Mouse (Mus musculus): ENCODE results near the gene Cyp24a1. TPM values are rescaled to one million over a fixed set of nuclear protein-coding genes. Genes with fewer than 3 reads are reported as not detected.
A peak's percentile ranks its signal among the peaks of the same experiment; 100 is the strongest.

The Cyp24a1 gene
- polyA plus RNA-seq, 1 experiment: not detected

DNA sequence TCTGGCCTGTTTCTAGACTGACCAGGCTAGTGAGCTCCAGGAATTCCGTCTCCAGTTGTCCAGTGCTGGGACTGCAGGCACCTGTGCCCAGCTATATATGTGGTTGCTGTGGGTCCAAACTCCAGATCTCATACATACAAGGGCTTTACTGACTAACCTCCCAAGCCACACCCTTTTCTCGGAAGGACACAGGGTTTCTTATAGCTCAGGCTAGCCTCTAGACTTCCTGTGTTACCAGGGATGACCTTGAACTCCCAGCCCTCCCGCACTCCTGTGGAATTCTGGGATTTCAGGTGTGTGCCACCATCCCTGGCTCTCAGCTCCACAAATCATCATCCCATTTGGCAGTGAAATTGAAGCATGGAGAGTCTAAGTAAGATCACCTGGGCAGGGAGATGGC lies 33.3 kb upstream of the Cyp24a1 start:
- TF ChIP-seq CTCF (IDR thresholded peaks at IDR 0.05; ENCODE audit: insufficient read depth, low read depth, low read length) (no peak), POLR2A (IDR thresholded peaks at IDR 0.05; ENCODE audit: insufficient read depth, low read depth, low read length) (no peak)
- Histone ChIP-seq H3K27ac (ENCODE audit: insufficient read depth, low read depth, low read length) (no peak overlapping the region), H3K4me3 (ENCODE audit: insufficient read depth, low read depth, low read length) (no peak overlapping the region), H3K4me1 (ENCODE audit: control insufficient read depth, insufficient read depth, low read length) (peaks cover 9% of the 10 kb centered on the region)
- WGBS: 97% methylated on average over 3 of the region's 3 CpGs

DNA sequence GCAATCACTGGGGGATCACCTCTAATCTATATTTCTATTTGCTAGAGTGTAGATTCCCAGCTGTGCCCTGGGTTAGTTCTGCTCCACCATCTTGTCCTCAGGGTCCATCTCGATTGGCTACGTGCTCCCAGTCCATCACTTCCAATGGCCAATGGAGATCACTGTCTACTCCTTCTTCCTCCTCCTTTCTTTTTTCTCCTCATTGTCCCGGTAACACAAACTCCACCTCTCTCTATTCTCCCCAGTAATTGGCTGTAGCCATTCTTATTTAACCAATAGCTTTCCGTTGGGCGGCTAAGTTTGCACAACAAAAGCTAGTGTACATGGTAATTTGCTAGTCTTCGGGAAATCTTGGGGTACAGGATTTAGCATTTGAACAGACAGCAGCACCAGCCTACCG lies 32.8 kb upstream of the Cyp24a1 start:
- WGBS: 68% methylated on average over 7 of the region's 7 CpGs
- no peak for TF ChIP-seq POLR2A (IDR thresholded peaks at IDR 0.05; ENCODE audit: insufficient read depth, low read depth, low read length)
- peaks cover 7% of the 10 kb centered on the region for H3K4me1 ChIP-seq (ENCODE audit: control insufficient read depth, insufficient read depth, low read length)
- H3K27ac ChIP-seq (ENCODE audit: insufficient read depth, low read depth, low read length): no peak overlapping the region
- H3K4me3 ChIP-seq (ENCODE audit: insufficient read depth, low read depth, low read length): no peak overlapping the region

DNA sequence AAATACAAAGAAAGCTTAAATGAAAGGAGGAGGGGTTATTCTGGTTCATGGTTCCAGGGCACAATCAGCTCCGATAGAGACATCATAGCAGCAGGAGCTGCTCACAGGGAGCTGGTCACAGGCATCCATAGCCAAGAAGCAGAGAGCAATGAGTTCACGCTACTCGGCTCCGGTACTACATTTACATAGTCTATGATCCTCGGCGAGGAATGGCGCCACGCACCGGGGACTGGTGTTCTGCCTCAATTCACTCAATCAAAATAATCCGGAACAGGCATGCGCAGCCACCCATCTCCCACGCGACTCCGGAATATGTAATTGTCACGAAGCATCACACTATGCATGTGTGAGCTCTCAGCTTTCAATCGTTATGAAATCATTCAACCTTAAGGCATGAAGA lies 31.1 kb upstream of the Cyp24a1 start:
- 97% methylated on average over 16 of the region's 16 CpGs for WGBS
- Histone ChIP-seq H3K4me1 (ENCODE audit: control insufficient read depth, insufficient read depth, low read length) (peaks cover 2% of the 10 kb centered on the region; the same call in 1 of the 2 replicates), H3K4me3 (ENCODE audit: insufficient read depth, low read depth, low read length) (no peak overlapping the region), H3K27ac (ENCODE audit: insufficient read depth, low read depth, low read length) (no peak overlapping the region)
- TF ChIP-seq CTCF (IDR thresholded peaks at IDR 0.05; ENCODE audit: insufficient read depth, low read depth, low read length) (no peak), POLR2A (IDR thresholded peaks at IDR 0.05; ENCODE audit: insufficient read depth, low read depth, low read length) (no peak)

DNA sequence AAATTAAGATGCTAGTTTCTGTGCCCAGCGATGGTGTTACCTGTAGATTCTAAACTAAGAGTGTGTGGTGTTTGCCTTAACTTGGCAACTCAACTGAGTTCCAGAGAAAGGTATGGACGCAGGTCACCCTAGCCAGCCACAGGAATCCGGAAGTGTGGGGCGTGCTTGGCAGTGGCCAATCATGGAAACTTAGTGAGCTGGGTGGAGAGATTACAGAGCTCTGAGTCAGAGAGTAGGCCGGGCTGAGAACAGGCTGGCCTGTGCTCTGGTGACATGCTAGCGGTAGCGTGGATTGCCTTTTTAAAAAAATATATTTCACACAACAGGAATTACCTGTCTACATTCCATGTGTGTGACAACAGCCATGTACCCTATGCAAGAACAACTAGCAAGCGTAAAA lies 29.6 kb upstream of the Cyp24a1 start:
- no peak overlapping the region for H3K4me3 ChIP-seq (ENCODE audit: insufficient read depth, low read depth, low read length)
- 96% methylated on average over 8 of the region's 8 CpGs for WGBS
- H3K4me1 ChIP-seq (ENCODE audit: control insufficient read depth, insufficient read depth, low read length): no peaks in the 10 kb centered on the region
- no peak overlapping the region for H3K27ac ChIP-seq (ENCODE audit: insufficient read depth, low read depth, low read length)
- no peak for TF ChIP-seq CTCF (IDR thresholded peaks at IDR 0.05; ENCODE audit: insufficient read depth, low read depth, low read length)
- TF ChIP-seq POLR2A (IDR thresholded peaks at IDR 0.05; ENCODE audit: insufficient read depth, low read depth, low read length): no peak

DNA sequence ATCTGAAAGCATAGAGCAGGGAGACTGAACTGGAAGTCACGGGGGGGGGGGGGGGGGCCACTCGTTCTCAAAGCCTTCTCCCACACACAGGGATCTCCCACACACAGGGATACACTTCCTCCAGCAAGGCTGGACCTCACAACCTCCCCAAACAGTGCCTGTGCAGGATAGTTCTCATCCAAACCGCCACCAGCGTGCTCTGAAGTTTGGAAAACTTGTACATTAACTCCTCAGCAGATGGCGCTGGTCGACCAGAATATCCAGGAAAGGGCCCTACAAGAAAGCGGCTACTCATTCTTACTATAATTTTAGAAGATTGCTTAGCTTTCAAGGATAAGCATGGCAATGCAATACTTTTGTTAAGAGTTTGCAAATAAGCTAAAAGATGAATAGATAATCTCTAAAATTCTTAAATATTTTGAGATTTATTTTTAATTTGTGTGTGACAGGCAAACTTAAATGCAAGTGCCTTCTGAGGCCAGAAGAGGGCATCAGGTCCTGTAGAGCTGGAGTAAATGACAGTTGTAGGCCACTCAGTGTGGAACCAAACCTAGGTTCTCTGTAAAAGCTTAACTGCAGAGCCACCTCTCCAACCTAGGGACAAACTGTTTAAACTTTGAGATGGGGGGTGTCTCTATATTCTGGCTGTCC lies 23.5 kb upstream of the Cyp24a1 start:
- 5% methylated on average over 7 of the region's 7 CpGs for WGBS
- no peak for TF ChIP-seq CTCF (IDR thresholded peaks at IDR 0.05; ENCODE audit: insufficient read depth, low read depth, low read length)
- no peak for TF ChIP-seq POLR2A (IDR thresholded peaks at IDR 0.05; ENCODE audit: insufficient read depth, low read depth, low read length)

DNA sequence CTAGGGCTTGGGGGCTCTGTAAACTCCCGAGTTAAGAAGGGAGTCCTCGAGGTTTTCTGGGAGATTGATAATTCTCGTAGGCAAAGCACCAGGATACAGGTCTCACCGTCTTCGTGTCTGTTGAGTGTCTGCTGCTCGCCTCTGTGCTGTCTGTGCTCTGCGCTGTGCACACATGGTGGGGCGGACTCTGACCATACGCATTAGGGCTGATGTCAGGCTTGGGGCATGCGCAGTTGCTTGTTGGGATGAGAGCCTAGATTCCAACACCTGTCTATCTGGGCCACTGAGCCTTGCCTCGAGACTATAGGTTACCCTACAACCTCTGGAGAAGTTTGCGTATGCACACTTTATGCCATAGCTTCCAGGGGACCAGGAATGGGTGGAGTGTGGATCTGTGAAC lies 16.8 kb upstream of the Cyp24a1 start:
- Histone ChIP-seq H3K4me1 (ENCODE audit: control insufficient read depth, insufficient read depth, low read length) (peaks cover 10% of the 10 kb centered on the region; the same call in 1 of the 2 replicates), H3K27ac (ENCODE audit: insufficient read depth, low read depth, low read length) (no peak overlapping the region), H3K4me3 (ENCODE audit: insufficient read depth, low read depth, low read length) (no peak overlapping the region)
- 94% methylated on average over 12 of the region's 12 CpGs for WGBS
- no peak for TF ChIP-seq CTCF (IDR thresholded peaks at IDR 0.05; ENCODE audit: insufficient read depth, low read depth, low read length)
- no peak for TF ChIP-seq POLR2A (IDR thresholded peaks at IDR 0.05; ENCODE audit: insufficient read depth, low read depth, low read length)

More for the DNA sequence above, 23.5 kb upstream of the Cyp24a1 start:
- H3K4me1 ChIP-seq (ENCODE audit: control insufficient read depth, insufficient read depth, low read length): no peaks in the 10 kb centered on the region; the same call in 1 of the 2 replicates
- H3K4me3 ChIP-seq (ENCODE audit: insufficient read depth, low read depth, low read length): no peak overlapping the region
- no peak overlapping the region for H3K27ac ChIP-seq (ENCODE audit: insufficient read depth, low read depth, low read length)

DNA sequence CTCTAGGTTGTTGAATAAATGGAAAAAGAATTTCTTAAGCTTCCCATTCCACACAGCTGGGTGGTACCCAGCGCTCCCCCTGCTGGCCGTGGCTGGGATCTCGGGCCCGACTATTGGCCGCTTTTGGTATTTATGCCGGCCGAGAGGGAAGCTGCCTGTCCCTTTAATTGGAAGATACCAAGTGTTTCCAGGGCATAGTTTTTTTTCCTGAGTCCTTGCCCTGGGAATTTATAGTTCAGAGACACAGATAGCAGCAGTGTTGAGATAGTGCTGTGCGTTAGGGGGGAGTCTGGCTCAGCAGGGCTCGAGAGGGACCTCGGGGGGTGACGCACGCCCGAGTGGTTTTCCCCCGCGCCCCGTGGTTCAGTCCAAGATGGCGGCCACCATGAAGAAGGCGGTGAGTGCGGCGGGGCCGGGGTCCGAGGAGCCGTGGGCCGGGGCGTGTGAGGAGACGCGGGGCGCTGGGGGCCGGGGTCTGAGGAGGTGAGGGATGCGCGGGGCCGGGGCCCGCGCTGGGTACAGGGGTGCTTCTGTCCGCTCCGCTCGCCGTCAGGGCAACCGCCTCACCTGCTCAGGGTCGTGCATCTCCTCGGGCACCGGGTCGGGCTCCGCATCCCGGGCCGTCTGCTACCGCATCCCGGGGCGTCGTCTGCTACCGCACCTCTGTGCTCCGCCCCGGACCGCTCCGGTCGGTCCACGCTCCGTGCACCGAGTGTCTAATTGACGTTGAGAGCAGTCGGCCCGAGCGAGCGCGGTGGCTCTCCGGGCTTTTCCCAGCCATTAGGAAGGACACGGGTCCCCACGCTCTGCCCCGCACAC lies 14.3 kb upstream of the Cyp24a1 start:
- Histone ChIP-seq H3K4me3 (ENCODE audit: insufficient read depth, low read depth, low read length) (peak overlapping the region; percentile 92), H3K4me1 (ENCODE audit: control insufficient read depth, insufficient read depth, low read length) (peaks cover 10% of the 10 kb centered on the region; the same call in 1 of the 2 replicates), H3K27ac (ENCODE audit: insufficient read depth, low read depth, low read length) (peak overlapping the region; percentile 100)
- TF ChIP-seq CTCF (IDR thresholded peaks at IDR 0.05; ENCODE audit: insufficient read depth, low read depth, low read length) (peak; percentile 96), POLR2A (IDR thresholded peaks at IDR 0.05; ENCODE audit: insufficient read depth, low read depth, low read length) (peak; percentile 79)
- WGBS: under 1% methylated on average over 66 of the region's 69 CpGs

DNA sequence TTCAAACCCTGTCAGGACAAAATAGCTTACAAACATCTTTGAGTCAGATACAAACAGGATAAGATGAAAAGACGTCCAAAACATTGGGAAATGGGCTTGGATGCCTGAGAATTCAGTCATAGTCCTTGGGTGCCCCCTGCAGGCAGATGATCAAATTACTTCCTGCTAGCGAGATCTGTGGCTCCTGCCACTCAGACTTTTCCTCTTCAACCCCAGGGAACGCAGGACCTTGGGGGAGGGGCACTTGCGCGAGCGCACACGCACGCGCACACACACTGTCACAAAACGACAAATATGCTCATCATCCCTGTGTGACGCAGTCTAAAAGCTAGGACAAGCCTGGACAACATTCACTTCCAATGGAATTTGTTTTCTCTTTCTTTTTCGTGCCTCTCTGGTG lies 11.9 kb upstream of the Cyp24a1 start:
- Histone ChIP-seq H3K4me1 (ENCODE audit: control insufficient read depth, insufficient read depth, low read length) (peaks cover 9% of the 10 kb centered on the region; the same call in 1 of the 2 replicates), H3K4me3 (ENCODE audit: insufficient read depth, low read depth, low read length) (peak overlapping the region; percentile 17; the same call in 1 of the 2 replicates), H3K27ac (ENCODE audit: insufficient read depth, low read depth, low read length) (no peak overlapping the region)
- TF ChIP-seq CTCF (IDR thresholded peaks at IDR 0.05; ENCODE audit: insufficient read depth, low read depth, low read length): peak; percentile 57; the same call in 1 of the 2 replicates
- no peak for TF ChIP-seq POLR2A (IDR thresholded peaks at IDR 0.05; ENCODE audit: insufficient read depth, low read depth, low read length)
- WGBS: under 1% methylated on average over 12 of the region's 12 CpGs

DNA sequence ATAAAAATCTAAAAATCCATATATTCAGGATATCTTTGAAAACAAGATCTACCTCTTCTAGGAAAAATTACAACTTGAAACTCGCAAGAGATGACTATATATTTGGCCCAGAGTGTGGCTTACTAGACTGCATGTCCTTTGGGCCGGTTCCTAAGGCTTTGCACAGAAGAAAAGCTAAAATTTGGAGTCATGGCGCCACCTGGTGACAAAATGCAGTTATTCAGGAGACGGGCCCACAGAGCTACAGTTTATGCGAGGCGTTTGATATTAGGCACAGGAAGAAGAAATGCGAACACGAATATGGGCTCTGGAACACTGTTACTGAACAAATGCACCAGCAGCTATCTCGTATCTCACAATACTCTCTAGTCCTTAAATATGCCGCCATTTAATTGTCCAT lies 10.8 kb upstream of the Cyp24a1 start:
- Histone ChIP-seq H3K4me3 (ENCODE audit: insufficient read depth, low read depth, low read length) (no peak overlapping the region), H3K4me1 (ENCODE audit: control insufficient read depth, insufficient read depth, low read length) (peaks cover 5% of the 10 kb centered on the region; the same call in 1 of the 2 replicates), H3K27ac (ENCODE audit: insufficient read depth, low read depth, low read length) (no peak overlapping the region)
- TF ChIP-seq CTCF (IDR thresholded peaks at IDR 0.05; ENCODE audit: insufficient read depth, low read depth, low read length) (no peak), POLR2A (IDR thresholded peaks at IDR 0.05; ENCODE audit: insufficient read depth, low read depth, low read length) (no peak)
- WGBS: 4% methylated on average over 10 of the region's 10 CpGs

All from olfactory bulb, adult 2 months (tissue).